Mouse (Mus musculus) lung, adult 2 months (tissue): ENCODE data around the gene Arhgdia. TPM values are rescaled to one million over a fixed set of nuclear protein-coding genes. Genes with fewer than 3 reads are reported as not detected.

Experiments
- DNase-seq: peaks from one replicate; pipeline ENCODE4 v3.0.0; 2022
- H3K4me1 ChIP-seq: fragments of 200-500 bp; 2 replicates; pipeline ENCODE4 v1.6.1; 2011; ENCODE audit warnings: low read length; ENCODE audit not compliant: control insufficient read depth, insufficient read depth
- H3K4me3 ChIP-seq: fragments of 200-500 bp; replicated peaks from 2 replicates; pipeline ENCODE3; 2011; ENCODE audit warnings: low read depth, mild to moderate bottlenecking, control low read depth, low read length; ENCODE audit errors: extremely low read depth
- CTCF ChIP-seq: fragments of 200-500 bp; IDR thresholded peaks from 2 replicates; pipeline ENCODE4 v1.5.1; 2011; ENCODE audit warnings: mild to moderate bottlenecking, low read length, control low read depth; ENCODE audit not compliant: insufficient read depth
- POLR2A ChIP-seq: fragments of 200-500 bp; IDR thresholded peaks from 2 replicates; pipeline ENCODE4 v1.6.1; 2011; ENCODE audit warnings: low read depth, mild to moderate bottlenecking, control low read depth, low read length, borderline replicate concordance; ENCODE audit errors: extremely low read depth
- WGBS: fragments of 180-500 bp; shearing (Covaris S2); methylation state at CpG from one replicate; pipeline ENCODE4 v1.1.7; 2018; 5-methylcytosine and 5-hydroxymethylcytosine counted together
- polyA plus RNA-seq: library from polyadenylated mRNA; depleted of rRNA; stranded (reverse); fragments of >200 nt; gene quantifications from 2 replicates; pipeline ENCODE4 v1.2.3, GENCODE M21; 2012

Gene Arhgdia
- polyA plus RNA-seq, 1 experiment = 890 TPM

- WGBS = 88% methylated on average over 8 of the region's 8 CpGs
- no peak overlapping the region for H3K4me3 ChIP-seq
- no peak for TF ChIP-seq CTCF
- TF ChIP-seq POLR2A = no peak
- DNase-seq = no peak
- peaks cover 4% of the 10 kb centered on the region; the same call in 1 of the 2 replicates for H3K4me1 ChIP-seq
These were observed 32.6 kb upstream of the Arhgdia start for GRCm38 (mm10) chr11:120613976-120614375.

GRCm38 (mm10) chr11:120613481-120613972 is 32.1 kb upstream of the Arhgdia start:
- Histone ChIP-seq H3K4me3 (no peak overlapping the region), H3K4me1 (peaks cover 7% of the 10 kb centered on the region)
- no peak for TF ChIP-seq CTCF
- no peak for TF ChIP-seq POLR2A
- 92% methylated on average over 10 of the region's 10 CpGs for WGBS
- no peak for DNase-seq

GRCm38 (mm10) chr11:120612763-120613162 is 31.3 kb upstream of the Arhgdia start:
- DNase-seq = peak; percentile 70
- H3K4me3 ChIP-seq = no peak overlapping the region
- TF ChIP-seq CTCF (peak; percentile 85), POLR2A (no peak)
- peaks cover 7% of the 10 kb centered on the region for H3K4me1 ChIP-seq
- WGBS = 37% methylated on average over 6 of the region's 6 CpGs

- no peak for DNase-seq
- Histone ChIP-seq H3K4me3 (no peak overlapping the region), H3K4me1 (peaks cover 3% of the 10 kb centered on the region)
- 82% methylated on average over 9 of the region's 9 CpGs for WGBS
- no peak for TF ChIP-seq POLR2A
- TF ChIP-seq CTCF = no peak
These were observed 29.1 kb upstream of the Arhgdia start for GRCm38 (mm10) chr11:120610477-120611046.

GRCm38 (mm10) chr11:120609250-120609649 is 27.8 kb upstream of the Arhgdia start:
- TF ChIP-seq CTCF (no peak), POLR2A (no peak)
- Histone ChIP-seq H3K4me1 (peaks cover 3% of the 10 kb centered on the region), H3K4me3 (no peak overlapping the region)
- WGBS = 55% methylated on average over 8 of the region's 8 CpGs
- DNase-seq = no peak

- WGBS = 11% methylated on average over 45 of the region's 45 CpGs
- no peak for DNase-seq
- Histone ChIP-seq H3K4me3 (no peak within 1 kb of the TSS), H3K4me1 (peaks cover 3% of the 10 kb centered on the region)
- TF ChIP-seq CTCF (no peak), POLR2A (no peak)
These were observed 27.0 kb upstream of the Arhgdia start, which contains the start of gene Npb for GRCm38 (mm10) chr11:120608241-120609034. TSS of gene Npb (plus strand) at chr11:120608477.

GRCm38 (mm10) chr11:120606764-120607163 is 25.3 kb upstream of the Arhgdia start:
- no peak for DNase-seq
- WGBS = 55% methylated on average over 4 of the region's 4 CpGs
- TF ChIP-seq CTCF = no peak
- no peak for TF ChIP-seq POLR2A
- Histone ChIP-seq H3K4me3 (no peak overlapping the region), H3K4me1 (peaks cover 3% of the 10 kb centered on the region)

GRCm38 (mm10) chr11:120605667-120606066 is 24.2 kb upstream of the Arhgdia start:
- DNase-seq = no peak
- TF ChIP-seq POLR2A (no peak), CTCF (no peak)
- Histone ChIP-seq H3K4me3 (no peak overlapping the region), H3K4me1 (peaks cover 3% of the 10 kb centered on the region)
- 89% methylated on average over 7 of the region's 7 CpGs for WGBS

- TF ChIP-seq POLR2A = no peak
- no peak for TF ChIP-seq CTCF
- Histone ChIP-seq H3K4me3 (no peak overlapping the region), H3K4me1 (peaks cover 3% of the 10 kb centered on the region; the same call in 1 of the 2 replicates)
- 67% methylated on average over 2 of the region's 2 CpGs for WGBS
- no peak for DNase-seq
These were observed 22.1 kb upstream of the Arhgdia start for GRCm38 (mm10) chr11:120603545-120603944.

- DNase-seq = no peak
- Histone ChIP-seq H3K4me1 (peaks cover 12% of the 10 kb centered on the region), H3K4me3 (no peak overlapping the region)
- TF ChIP-seq CTCF = no peak
- TF ChIP-seq POLR2A = no peak
- WGBS = 86% methylated on average over 3 of the region's 3 CpGs
These were observed 19.3 kb upstream of the Arhgdia start for GRCm38 (mm10) chr11:120600716-120601115.
